Mouse (Mus musculus): Measurements from ENCODE around the gene Toporsl. TPM values are rescaled to one million over a fixed set of nuclear protein-coding genes. Genes with fewer than 3 reads are reported as not detected.

The Toporsl gene
- total and polyA plus RNA-seq, 3 experiments = 0.85 to 2.6 (median 2.4) TPM

DNA sequence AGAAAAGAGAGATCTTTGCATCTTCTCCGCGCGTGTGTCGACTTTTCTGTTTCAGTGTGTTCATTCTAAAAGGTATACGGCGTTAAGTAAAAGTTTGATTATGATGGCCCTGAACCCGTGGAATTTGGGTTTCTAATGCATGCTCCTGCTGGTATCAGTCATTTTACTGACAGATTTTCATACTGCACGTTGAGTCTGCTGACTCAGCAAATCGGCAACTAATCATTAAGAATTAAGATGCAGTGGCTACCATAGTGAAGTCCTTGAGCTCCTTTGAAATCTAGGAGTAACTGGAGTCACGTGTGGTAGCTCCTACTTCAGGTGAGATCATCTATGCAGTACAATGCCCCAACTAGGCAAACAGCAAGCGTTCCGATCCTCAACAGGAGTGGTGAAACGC is 1.4 kb upstream of the Toporsl start:
- H3K4me3 ChIP-seq (replicated peaks in 1 of 3; ENCODE audit: low read depth in 2 of 3, low read length in 2 of 3, poor library complexity in 1 of 3) = no peak overlapping the region
- DNase-seq (ENCODE audit: extremely low read depth) = no peak
- no peaks in the 10 kb centered on the region for H3K36me3 ChIP-seq (replicated peaks in 1 of 2; ENCODE audit: control insufficient read depth in 1 of 2, insufficient read depth in 1 of 2, low read length in 1 of 2)
- H3K27ac ChIP-seq (ENCODE audit: insufficient read depth, low read depth) = no peak overlapping the region
- no peaks in the 10 kb centered on the region for H3K27me3 ChIP-seq (replicated peaks)
- no peak overlapping the region for H3K4me2 ChIP-seq (ENCODE audit: insufficient read depth, low read depth, poor library complexity, severe bottlenecking)
- no peak overlapping the region for H3K9ac ChIP-seq (ENCODE audit: insufficient read depth, low read depth)
- TF ChIP-seq SMC3 (IDR thresholded peaks at IDR 0.05; ENCODE audit: low read depth, low read length) = no peak
- TF ChIP-seq MAFK (IDR thresholded peaks at IDR 0.05; ENCODE audit: insufficient replicate concordance, low read length) = peak; percentile 95
- no peak for TF ChIP-seq MXI1 (IDR thresholded peaks at IDR 0.05; ENCODE audit: low read depth, low read length)
- no peak for TF ChIP-seq MYC (IDR thresholded peaks at IDR 0.05; ENCODE audit: low read depth, low read length)
- TF ChIP-seq IRF4 (IDR thresholded peaks at IDR 0.05; ENCODE audit: low read depth, low read length) = no peak
- no peak for TF ChIP-seq BHLHE40 (IDR thresholded peaks at IDR 0.05; ENCODE audit: low read depth, low read length)
- no peak for TF ChIP-seq ELF1 (IDR thresholded peaks at IDR 0.05; ENCODE audit: low read depth, low read length)
- in situ Hi-C loops (cut with MboI; ENCODE audit: low pct_ligation_motif_present, low pct_unique_long_range_greater_than_20kb, low sequenced_read_pairs) = no loop called here
- dilution Hi-C loops (cut with MboI; ENCODE audit: extremely low pct_ligation_motif_present, extremely low pct_unique_long_range_greater_than_20kb, low sequenced_read_pairs) = no loop called here
- no peaks in the 10 kb centered on the region for H3K79me2 ChIP-seq (replicated peaks; ENCODE audit: control insufficient read depth, extremely low read depth, insufficient read depth, poor library complexity, severe bottlenecking)
- peaks cover 0 to 13% of the 10 kb centered on the region in 2 experiments; a peak in 2 of 4 replicates for H3K4me1 ChIP-seq (ENCODE audit: control insufficient read depth in 1 of 2, insufficient read depth in 2 of 2)
- H3K9me3 ChIP-seq (replicated peaks; ENCODE audit: low read length) = no peaks in the 10 kb centered on the region

DNA sequence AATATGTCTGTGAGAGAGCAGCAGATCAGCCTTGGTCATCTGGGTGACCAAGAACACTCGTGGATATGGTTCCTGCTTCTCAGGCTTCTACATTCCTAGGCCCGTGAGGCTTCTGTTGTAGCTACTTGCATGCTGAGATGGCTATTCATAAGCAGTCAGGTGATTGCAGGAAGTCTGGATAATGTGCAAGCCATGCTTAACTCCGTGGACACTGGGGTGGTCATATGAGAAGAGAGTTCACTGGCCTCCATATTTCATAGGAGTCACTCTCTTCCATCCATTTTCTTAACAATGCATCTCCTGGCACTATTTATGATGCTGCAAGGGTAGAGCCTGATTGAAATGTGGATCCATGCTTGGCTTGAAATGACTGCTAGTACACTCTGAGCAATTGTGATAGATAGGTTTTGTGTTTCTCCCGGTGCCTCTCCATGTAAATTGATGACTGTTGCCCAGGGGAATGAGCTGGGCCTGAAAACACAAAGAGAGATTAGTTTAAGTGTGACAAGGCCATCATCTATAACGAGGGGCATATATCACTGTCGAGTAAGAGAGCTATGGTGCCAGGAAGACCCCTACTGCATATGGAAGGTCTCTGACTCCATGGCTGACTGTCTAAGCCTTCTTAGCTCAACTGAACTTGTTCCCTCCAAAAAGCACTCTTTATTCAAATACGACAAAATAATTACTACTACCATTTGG is 2.3 kb downstream of the Toporsl start:
- Histone ChIP-seq H3K9ac (ENCODE audit: insufficient read depth, low read depth) (no peak overlapping the region), H3K4me2 (ENCODE audit: insufficient read depth, low read depth, poor library complexity, severe bottlenecking) (no peak overlapping the region), H3K27me3 (replicated peaks) (no peaks in the 10 kb centered on the region), H3K36me3 (replicated peaks in 1 of 2; ENCODE audit: control insufficient read depth in 1 of 2, insufficient read depth in 1 of 2, low read length in 1 of 2) (no peaks in the 10 kb centered on the region), H3K4me3 (replicated peaks in 1 of 3; ENCODE audit: low read depth in 2 of 3, low read length in 2 of 3, poor library complexity in 1 of 3) (no peak overlapping the region), H3K79me2 (replicated peaks; ENCODE audit: control insufficient read depth, extremely low read depth, insufficient read depth, poor library complexity, severe bottlenecking) (no peaks in the 10 kb centered on the region), H3K9me3 (replicated peaks; ENCODE audit: low read length) (no peaks in the 10 kb centered on the region), H3K4me1 (ENCODE audit: control insufficient read depth in 1 of 2, insufficient read depth in 2 of 2) (no peaks in the 10 kb centered on the region; a peak in 1 of 4 replicates), H3K27ac (ENCODE audit: insufficient read depth, low read depth) (no peak overlapping the region)
- TF ChIP-seq MEF2A (IDR thresholded peaks at IDR 0.05; ENCODE audit: borderline replicate concordance, low read depth, low read length) (no peak), KAT2A (IDR thresholded peaks at IDR 0.05; ENCODE audit: insufficient replicate concordance, low read length) (no peak), E2F4 (IDR thresholded peaks at IDR 0.05; ENCODE audit: insufficient replicate concordance, low read depth, low read length) (no peak), JUN (IDR thresholded peaks at IDR 0.05; ENCODE audit: insufficient read depth, low read depth, low read length) (no peak), ZNF384 (IDR thresholded peaks at IDR 0.05; ENCODE audit: low read depth, low read length) (no peak), USF1 (IDR thresholded peaks at IDR 0.05; ENCODE audit: low read depth, low read length) (no peak), NELFE (IDR thresholded peaks at IDR 0.05; ENCODE audit: low read depth, low read length) (no peak), SMC3 (IDR thresholded peaks at IDR 0.05; ENCODE audit: low read depth, low read length) (no peak), UBTF (IDR thresholded peaks at IDR 0.05; ENCODE audit: low read depth, low read length) (no peak), CTCF (conservative IDR thresholded peaks at IDR 0.05 in 1 of 2, IDR thresholded peaks at IDR 0.05 in 1 of 2; ENCODE audit: low read depth in 2 of 2, low read length in 2 of 2) (no peak), NRF1 (IDR thresholded peaks at IDR 0.05; ENCODE audit: low read depth, low read length) (no peak), ETS1 (conservative IDR thresholded peaks at IDR 0.05; ENCODE audit: low read depth, low read length) (no peak), MXI1 (IDR thresholded peaks at IDR 0.05; ENCODE audit: low read depth, low read length) (no peak), USF2 (conservative IDR thresholded peaks at IDR 0.05; ENCODE audit: low read depth, low read length) (no peak), MAX (IDR thresholded peaks at IDR 0.05; ENCODE audit: low read length) (no peak), MAZ (IDR thresholded peaks at IDR 0.05; ENCODE audit: low read depth, low read length) (no peak), TCF12 (IDR thresholded peaks at IDR 0.05; ENCODE audit: low read depth, low read length) (no peak), ZKSCAN1 (IDR thresholded peaks at IDR 0.05; ENCODE audit: borderline replicate concordance, low read depth, low read length) (no peak), ZC3H11A (IDR thresholded peaks at IDR 0.05; ENCODE audit: low read depth, low read length) (no peak)
- dilution Hi-C loops (cut with MboI; ENCODE audit: extremely low pct_ligation_motif_present, extremely low pct_unique_long_range_greater_than_20kb, low sequenced_read_pairs) (no loop called here), in situ Hi-C loops (cut with MboI; ENCODE audit: low pct_ligation_motif_present, low pct_unique_long_range_greater_than_20kb, low sequenced_read_pairs) (no loop called here)
- DNase-seq (ENCODE audit: extremely low read depth) = no peak

Measured in CH12.LX (cell line).